In the genomic region with DNA sequence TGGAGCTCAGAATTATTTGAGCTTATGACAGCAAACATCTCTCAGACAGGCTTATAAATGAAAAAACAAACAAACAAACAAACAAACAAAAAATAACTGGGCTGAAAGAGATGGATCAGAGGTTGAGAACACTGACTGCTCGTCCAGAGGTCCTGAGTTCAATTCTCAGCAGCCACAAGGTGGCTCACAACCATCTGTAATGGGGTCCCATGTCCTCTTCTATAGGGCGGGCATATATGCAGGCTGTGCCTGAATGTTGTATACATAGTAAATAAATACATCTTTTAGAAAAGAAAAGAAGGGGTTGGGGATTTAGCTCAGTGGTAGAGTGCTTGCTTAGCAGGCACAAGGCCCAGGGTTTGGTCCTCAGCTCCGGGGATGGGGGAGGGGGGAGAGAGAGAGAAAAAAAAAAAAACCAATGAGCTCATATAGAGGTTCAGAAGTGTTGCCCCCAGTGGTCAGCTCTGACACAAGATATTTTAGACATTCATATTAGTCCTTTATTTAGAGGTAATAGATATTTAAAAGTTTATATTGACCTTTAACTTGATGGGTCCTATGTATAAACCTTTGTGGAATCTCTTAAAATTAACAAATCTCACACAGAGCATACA, we compare ENCODE assay signal across 24 mouse cellular contexts. TPM values are rescaled to one million over a fixed set of nuclear protein-coding genes. Genes with fewer than 3 reads are reported as not detected.
DNase-seq lines count a peak whose midpoint lies in the region; ATAC-seq and TF ChIP-seq lines count a peak whose summit lies in the region.
"Had no signal": no experiment of that assay in that cellular context is flagged by ENCODE, and none has a peak within 500 bp of the region (broad histone marks: within the 10 kb centered on the region; RNA-seq: fewer than 3 reads in every experiment).

No protein-coding gene starts in this region.

- no peak for TF ChIP-seq POLR2A in MEL (IDR thresholded peaks at IDR 0.05; ENCODE audit: control insufficient read depth in 1 of 2, insufficient read depth in 1 of 2, low read depth in 1 of 2, low read length in 2 of 2, poor library complexity in 1 of 2)

- H3K4me2 ChIP-seq in kidney, postnatal 0 days (ENCODE audit: low read length): no peak overlapping the region
- H3K4me2 ChIP-seq: forebrain, embryonic 13.5 days; heart, embryonic 12.5 days; hindbrain, embryonic 14.5 days had no signal

- H3K79me2 ChIP-seq in MEL (ENCODE audit: control insufficient read depth, insufficient read depth, low read length, poor library complexity): no peaks in the 10 kb centered on the region

- WGBS in kidney, postnatal 0 days: 61% methylated on average over 3 of the region's 3 CpGs

- TF ChIP-seq RAD21 in MEL (IDR thresholded peaks at IDR 0.05; ENCODE audit: low read depth, low read length): peak; percentile 9

- H3K4me1 ChIP-seq in kidney, postnatal 0 days (replicated peaks; ENCODE audit: insufficient read depth, low read length): no peaks in the 10 kb centered on the region
- peaks cover 14 to 29% of the 10 kb centered on the region in 2 experiments for H3K4me1 ChIP-seq in MEL (ENCODE audit: control insufficient read depth in 1 of 2, insufficient read depth in 2 of 2, low read length in 2 of 2)

- H3K27ac ChIP-seq in kidney, postnatal 0 days: no peak overlapping the region
- H3K27ac ChIP-seq in MEL (ENCODE audit: control insufficient read depth, low read depth, low read length): no peak overlapping the region
- H3K27ac ChIP-seq: embryonic facial prominence, embryonic 10.5 days; forebrain, embryonic 13.5 days; hindbrain, embryonic 10.5 days; hindbrain, embryonic 14.5 days had no signal

- no peak overlapping the region for H3K9ac ChIP-seq in kidney, postnatal 0 days (ENCODE audit: low read depth, low read length)
- no peak overlapping the region for H3K9ac ChIP-seq in MEL (ENCODE audit: control insufficient read depth, low read depth, low read length, poor library complexity, severe bottlenecking)
- H3K9ac ChIP-seq: forebrain, embryonic 13.5 days; forebrain, postnatal 0 days; heart, embryonic 12.5 days; hindbrain, embryonic 14.5 days had no signal

- no peaks in the 10 kb centered on the region for H3K36me3 ChIP-seq in kidney, postnatal 0 days (ENCODE audit: insufficient read depth, low read length)
- H3K36me3 ChIP-seq in MEL (ENCODE audit: control insufficient read depth in 1 of 2, insufficient read depth in 2 of 2, low read length in 2 of 2): peaks cover 0 to 15% of the 10 kb centered on the region in 2 experiments; a peak in 2 of 4 replicates
- H3K36me3 ChIP-seq: embryonic facial prominence, embryonic 10.5 days; heart, embryonic 12.5 days; hindbrain, embryonic 10.5 days had no signal

- TF ChIP-seq CTCF in kidney, postnatal 0 days (IDR thresholded peaks at IDR 0.05; ENCODE audit: low read depth): peak; percentile 19; the same call in 1 of the 2 replicates
- TF ChIP-seq CTCF in MEL (IDR thresholded peaks at IDR 0.05 in 2 of 3, conservative IDR thresholded peaks at IDR 0.05 in 1 of 3; ENCODE audit: control insufficient read depth in 1 of 3, insufficient read depth in 1 of 3, low read depth in 2 of 3, low read length in 3 of 3, poor library complexity in 1 of 3, severe bottlenecking in 1 of 3): peak in 2 of 3 experiments; percentile 22 to 30; a peak in 2 of 6 replicates

- ATAC-seq in kidney, postnatal 0 days (replicated peaks; ENCODE audit: low FRiP score, low read depth): no peak
- ATAC-seq: forebrain, embryonic 13.5 days; forebrain, postnatal 0 days had no signal

- H3K27me3 ChIP-seq in kidney, postnatal 0 days (ENCODE audit: insufficient read depth, low read length): no peaks in the 10 kb centered on the region
- H3K27me3 ChIP-seq in MEL (ENCODE audit: control insufficient read depth in 1 of 2, insufficient read depth in 2 of 2, low read length in 2 of 2): no peaks in the 10 kb centered on the region

- no peaks in the 10 kb centered on the region for H3K9me3 ChIP-seq in kidney, postnatal 0 days (replicated peaks; ENCODE audit: low read length)
- no peaks in the 10 kb centered on the region for H3K9me3 ChIP-seq in MEL (replicated peaks; ENCODE audit: insufficient read depth, low read length)
- H3K9me3 ChIP-seq: embryonic facial prominence, embryonic 10.5 days; forebrain, embryonic 13.5 days; heart, embryonic 12.5 days; hindbrain, embryonic 10.5 days had no signal

- H3K4me3 ChIP-seq in kidney, postnatal 0 days (replicated peaks; ENCODE audit: low read depth, low read length): no peak overlapping the region
- no peak overlapping the region for H3K4me3 ChIP-seq in MEL (ENCODE audit: control insufficient read depth in 1 of 2, insufficient read depth in 1 of 2, low read depth in 2 of 2, low read length in 2 of 2)
- H3K4me3 ChIP-seq: embryonic facial prominence, embryonic 10.5 days; forebrain, embryonic 13.5 days; heart, embryonic 12.5 days; hindbrain, embryonic 10.5 days had no signal

- no peak for DNase-seq in kidney, postnatal 0 days (ENCODE audit: low spot score)
- DNase-seq in kidney, adult 11 months: no peak
- DNase-seq in thymus, postnatal 4 days: peak; percentile 35
- DNase-seq in thymus, postnatal 0 days (ENCODE audit: low spot score): no peak
- DNase-seq in MEL (ENCODE audit: low read depth, low spot score): peak; percentile 13
- no peak for DNase-seq in gastrocnemius, postnatal 4 days (ENCODE audit: low spot score in 2 of 2)
- DNase-seq in kidney, postnatal 4 days: no peak
- DNase-seq: adrenal gland, adult 8-10 months; adrenal gland, postnatal 36 days; cerebellum, adult 2 months; cerebellum, postnatal 10 days; forebrain, postnatal 0 days; gastrocnemius, postnatal 14 days had no signal

- no peak for TF ChIP-seq EP300 in MEL (IDR thresholded peaks at IDR 0.05; ENCODE audit: low read depth in 1 of 2, low read length in 2 of 2)

TF ChIP-seq in MEL, 35 proteins besides CTCF, POLR2A, EP300 and RAD21:
- TF ChIP-seq CHD1 (IDR thresholded peaks at IDR 0.05; ENCODE audit: low read depth, low read length): no peak
- peak; percentile 75 for TF ChIP-seq ZNF384 (IDR thresholded peaks at IDR 0.05; ENCODE audit: low read depth, low read length)
- peak; percentile 31; the same call in 1 of the 2 replicates for TF ChIP-seq SMC3 (IDR thresholded peaks at IDR 0.05; ENCODE audit: low read depth, low read length)
- no peak for TF ChIP-seq KAT2A (conservative IDR thresholded peaks at IDR 0.05; ENCODE audit: low read depth, low read length)
- TF ChIP-seq TCF12 (IDR thresholded peaks at IDR 0.05; ENCODE audit: low read depth, low read length): no peak
- no peak for TF ChIP-seq SIN3A (IDR thresholded peaks at IDR 0.05; ENCODE audit: low read length)
- no peak for TF ChIP-seq HCFC1 (IDR thresholded peaks at IDR 0.05; ENCODE audit: low read depth, low read length)
- TF ChIP-seq TAL1 (IDR thresholded peaks at IDR 0.05; ENCODE audit: low read length): no peak
- no peak for TF ChIP-seq ETS1 (IDR thresholded peaks at IDR 0.05; ENCODE audit: low read depth, low read length)

RNA-seq across cellular contexts. Expression of a gene that starts 5.7 kb away (rescaled TPM):
- 917 and 950 TPM in 2 replicates for polyA plus RNA-seq in kidney, postnatal 0 days (2015; fragmentation: Nextera tagmentation; extraction: Ambion mirVana)
- polyA plus RNA-seq in thymus, postnatal 0 days (2015; fragmentation: Nextera tagmentation; extraction: Ambion mirVana): 1,041 and 1,103 TPM in 2 replicates
- 414 and 445 TPM in 2 replicates for total RNA-seq in MEL (2012; rRNA removed)
- polyA plus RNA-seq in MEL (2012; ENCODE audit: insufficient read depth in 1 of 2, insufficient read length in 2 of 2, low read depth in 1 of 2, low replicate concordance in 2 of 2, missing spikeins in 1 of 2): 1,000 to 10,000 TPM in 1 of 2 experiments, 100 to 1,000 TPM in 1; 169 to 1,533 TPM
- total RNA-seq in gastrocnemius, postnatal 4 days (2021): 100 to 1,000 TPM; 234 to 243 TPM

RNA-seq across cellular contexts. Expression of a gene that starts 12.3 kb away (rescaled TPM):
- polyA plus RNA-seq in kidney, postnatal 0 days (2015; fragmentation: Nextera tagmentation; extraction: Ambion mirVana): not detected in 2 replicates
- not detected in 2 replicates for polyA plus RNA-seq in thymus, postnatal 0 days (2015; fragmentation: Nextera tagmentation; extraction: Ambion mirVana)
- not detected in 2 replicates for total RNA-seq in MEL (2012; rRNA removed)
- polyA plus RNA-seq in MEL (2012; ENCODE audit: insufficient read depth in 1 of 2, insufficient read length in 2 of 2, low read depth in 1 of 2, low replicate concordance in 2 of 2, missing spikeins in 1 of 2): not detected
- not detected for total RNA-seq in gastrocnemius, postnatal 4 days (2021)
- total RNA-seq: adrenal gland, adult 8-10 months; adrenal gland, postnatal 36 days; forebrain, postnatal 0 days; gastrocnemius, adult 18-20 months; gastrocnemius, postnatal 14 days; granulocyte monocyte progenitor cell, adult 5-6 weeks; heart, adult 8-10 months; heart, postnatal 25 days had no signal
- polyA plus RNA-seq: cerebellum, adult 2 months; embryonic facial prominence, embryonic 10.5 days; embryonic facial prominence, embryonic 14.5 days; forebrain, embryonic 13.5 days; forebrain, postnatal 0 days; heart, embryonic 12.5 days; heart, embryonic 16.5 days; hindbrain, embryonic 10.5 days; hindbrain, embryonic 14.5 days had no signal

RNA-seq across cellular contexts. Expression of a gene that starts 56.7 kb away (rescaled TPM):
- polyA plus RNA-seq in kidney, postnatal 0 days (2015; fragmentation: Nextera tagmentation; extraction: Ambion mirVana): 14.6 and 16.0 TPM in 2 replicates
- 1,084 and 1,272 TPM in 2 replicates for polyA plus RNA-seq in thymus, postnatal 0 days (2015; fragmentation: Nextera tagmentation; extraction: Ambion mirVana)
- 0.12 and 0.29 TPM in 2 replicates for total RNA-seq in MEL (2012; rRNA removed)
- polyA plus RNA-seq in MEL (2012; ENCODE audit: insufficient read depth in 1 of 2, insufficient read length in 2 of 2, low read depth in 1 of 2, low replicate concordance in 2 of 2, missing spikeins in 1 of 2): 1 to 10 TPM in 1 of 2 experiments, not detected in 1; 2.3 TPM
- total RNA-seq in gastrocnemius, postnatal 4 days (2021): 1 to 10 TPM; 2.5 to 4.1 TPM

Comparison
In these comparisons a context has a peak if more than half of its experiments do, and no peak if none do; other contexts are left out.
1. DNase-seq: peak in thymus, postnatal 4 days (single experiment) and MEL (single experiment); none in kidney, postnatal 0 days (single experiment), kidney, adult 11 months (single experiment), thymus, postnatal 0 days (single experiment), gastrocnemius, postnatal 4 days (0 of 2) and kidney, postnatal 4 days (0 of 2).
2. RNA of a gene that starts 56.7 kb away (polyA plus RNA-seq): 1,084 to 1,272 TPM in thymus, postnatal 0 days; 14.6 to 16.0 TPM in kidney, postnatal 0 days and 2.3 TPM in MEL; every median in the first group is over 10 times any median in the second.